Mouse (Mus musculus) midbrain, embryonic 11.5 days (tissue): ENCODE data around the gene Faah. TPM values are rescaled to one million over a fixed set of nuclear protein-coding genes. Genes with fewer than 3 reads are reported as not detected.
A peak's percentile ranks its signal among the peaks of the same experiment; 100 is the strongest.

ENCODE experiments used
- ATAC-seq: fragments of 200-750 bp; cut with Nextera tagmentation; 2 replicates; pipeline ENCODE4 v1.8.0; 2017; ENCODE audit warnings: moderate TSS enrichment, moderate library complexity; ENCODE audit not compliant: low FRiP score
- DNase-seq: peaks from one replicate; pipeline ENCODE4 v3.0.0; 2015; ENCODE audit warnings: low spot score; ENCODE audit errors: missing footprints
- H3K27ac ChIP-seq: fragments of 300-500 bp; sonication (generic); 2 replicates; pipeline ENCODE4 v1.5.1; 2014; ENCODE audit warnings: low read depth, low read length
- H3K27me3 ChIP-seq: fragments of 300-500 bp; sonication (generic); 2 replicates; pipeline ENCODE4 v1.6.1; 2014; ENCODE audit warnings: mild to moderate bottlenecking, low read length, moderate library complexity, mixed read lengths; ENCODE audit not compliant: control insufficient read depth, insufficient read depth
- H3K36me3 ChIP-seq: fragments of 300-500 bp; sonication (generic); 2 replicates; pipeline ENCODE4 v1.6.1; 2014; ENCODE audit warnings: mild to moderate bottlenecking, low read length, moderate library complexity, mixed read lengths; ENCODE audit not compliant: control insufficient read depth, insufficient read depth
- H3K4me1 ChIP-seq: fragments of 300-500 bp; sonication (generic); 2 replicates; pipeline ENCODE4 v1.6.1; 2014; ENCODE audit warnings: low read length; ENCODE audit not compliant: control insufficient read depth, insufficient read depth
- H3K4me2 ChIP-seq: fragments of 300-500 bp; sonication (generic); 2 replicates; pipeline ENCODE4 v1.6.1; 2014; ENCODE audit warnings: mild to moderate bottlenecking, moderate library complexity
- H3K4me3 ChIP-seq: fragments of 300-500 bp; sonication (generic); 2 replicates; pipeline ENCODE4 v1.5.1; 2014; ENCODE audit warnings: low read depth, low read length
- H3K9ac ChIP-seq: fragments of 300-500 bp; sonication (generic); 2 replicates; pipeline ENCODE4 v1.6.1; 2014; ENCODE audit warnings: low read length
- H3K9me3 ChIP-seq: fragments of 300-500 bp; sonication (generic); 2 replicates; pipeline ENCODE4 v1.6.1; 2016; ENCODE audit warnings: low read length; ENCODE audit not compliant: control insufficient read depth
- WGBS: fragments of 180-500 bp; shearing (Covaris S2); extraction: QIAGEN DNeasy Blood & Tissue Kit; methylation state at CpG from one replicate; pipeline ENCODE4 v1.1.7; 2014; 5-methylcytosine and 5-hydroxymethylcytosine counted together
- polyA plus RNA-seq: library from polyadenylated mRNA; unstranded; fragments of >200 nt; fragmentation: Nextera tagmentation; extraction: Ambion mirVana; gene quantifications from 2 replicates; pipeline ENCODE4 v1.2.1, GENCODE M21; 2014

Gene Faah
- polyA plus RNA-seq, 1 experiment from 2014 or later: 1.8 TPM

GRCm38 (mm10) chr4:115987858-115988530 lies 29.7 kb downstream of the Faah start:
- Histone ChIP-seq H3K4me1 (no peaks in the 10 kb centered on the region), H3K9me3 (no peaks in the 10 kb centered on the region), H3K4me2 (no peak overlapping the region), H3K4me3 (no peak overlapping the region), H3K36me3 (no peaks in the 10 kb centered on the region), H3K27ac (no peak overlapping the region), H3K9ac (no peak overlapping the region), H3K27me3 (peaks cover 3% of the 10 kb centered on the region)
- DNase-seq (no peak), ATAC-seq (no peak)
- 79% methylated on average over 5 of the region's 5 CpGs for WGBS

- WGBS: 78% methylated on average over 1 of the region's 1 CpGs
- H3K27me3 ChIP-seq: peaks cover 3% of the 10 kb centered on the region
- H3K4me1 ChIP-seq: no peaks in the 10 kb centered on the region
- no peak overlapping the region for H3K4me2 ChIP-seq
- DNase-seq: no peak
- no peaks in the 10 kb centered on the region for H3K9me3 ChIP-seq
- no peak for ATAC-seq
- H3K27ac ChIP-seq: no peak overlapping the region
- H3K4me3 ChIP-seq: no peak overlapping the region
- H3K36me3 ChIP-seq: no peaks in the 10 kb centered on the region
- no peak overlapping the region for H3K9ac ChIP-seq
Measured at GRCm38 (mm10) chr4:115987436-115987835, 30.3 kb downstream of the Faah start.

DNA sequence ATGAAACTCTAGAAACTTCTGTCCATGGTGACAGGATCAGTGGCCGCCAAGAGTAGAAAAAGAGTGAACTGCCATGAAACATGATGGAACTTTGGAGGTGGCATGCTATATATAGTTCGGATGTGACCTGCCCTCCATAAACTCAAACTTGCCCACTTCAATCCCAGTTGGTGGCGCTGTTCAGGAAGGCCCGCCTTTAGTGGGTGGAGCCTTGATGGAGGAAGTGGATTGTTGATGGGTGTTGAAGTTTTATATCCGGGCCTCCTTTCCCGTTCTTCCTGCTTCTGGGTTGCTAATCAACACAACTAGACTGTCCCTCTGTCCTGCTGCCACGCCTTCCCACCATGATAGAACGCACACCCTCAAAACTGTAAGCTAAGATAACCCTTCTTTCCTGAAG lies 32.8 kb downstream of the Faah start:
- Histone ChIP-seq H3K36me3 (no peaks in the 10 kb centered on the region), H3K4me3 (no peak overlapping the region), H3K4me2 (no peak overlapping the region), H3K4me1 (peaks cover 4% of the 10 kb centered on the region), H3K9ac (no peak overlapping the region), H3K9me3 (no peaks in the 10 kb centered on the region), H3K27me3 (peaks cover 18% of the 10 kb centered on the region), H3K27ac (no peak overlapping the region)
- WGBS: 40% methylated on average over 8 of the region's 8 CpGs
- DNase-seq: peak; percentile 86
- no peak for ATAC-seq

- Histone ChIP-seq H3K27me3 (peaks cover 26% of the 10 kb centered on the region), H3K9me3 (no peaks in the 10 kb centered on the region), H3K9ac (no peak overlapping the region), H3K4me3 (no peak overlapping the region), H3K4me2 (no peak overlapping the region), H3K36me3 (no peaks in the 10 kb centered on the region), H3K27ac (no peak overlapping the region), H3K4me1 (peaks cover 13% of the 10 kb centered on the region)
- peak; percentile 35 for ATAC-seq
- 2% methylated on average over 13 of the region's 13 CpGs for WGBS
- peak; percentile 100 for DNase-seq
Measured at GRCm38 (mm10) chr4:115984111-115984510, 33.6 kb downstream of the Faah start.

GRCm38 (mm10) chr4:115980676-115981075 lies 37.0 kb downstream of the Faah start:
- no peak overlapping the region for H3K4me3 ChIP-seq
- H3K36me3 ChIP-seq: no peaks in the 10 kb centered on the region
- DNase-seq (peak; percentile 98), ATAC-seq (peak; percentile 27; the same call in 1 of the 2 replicates)
- no peak overlapping the region for H3K9ac ChIP-seq
- no peak overlapping the region for H3K4me2 ChIP-seq
- peaks cover 50% of the 10 kb centered on the region for H3K27me3 ChIP-seq
- peaks cover 26% of the 10 kb centered on the region for H3K4me1 ChIP-seq
- WGBS: under 1% methylated on average over 8 of the region's 8 CpGs
- H3K9me3 ChIP-seq: no peaks in the 10 kb centered on the region
- H3K27ac ChIP-seq: no peak overlapping the region

- peak; percentile 40 for ATAC-seq
- H3K27me3 ChIP-seq: peaks cover 55% of the 10 kb centered on the region
- H3K36me3 ChIP-seq: no peaks in the 10 kb centered on the region
- H3K4me3 ChIP-seq: peak overlapping the region; percentile 22
- peaks cover 26% of the 10 kb centered on the region for H3K4me1 ChIP-seq
- no peaks in the 10 kb centered on the region for H3K9me3 ChIP-seq
- H3K27ac ChIP-seq: no peak overlapping the region
- peak; percentile 92 for DNase-seq
- WGBS: under 1% methylated on average over 35 of the region's 39 CpGs
- H3K9ac ChIP-seq: peak overlapping the region; percentile 47
- H3K4me2 ChIP-seq: peak overlapping the region; percentile 57
Measured at GRCm38 (mm10) chr4:115979437-115979836, 38.3 kb downstream of the Faah start.

DNA sequence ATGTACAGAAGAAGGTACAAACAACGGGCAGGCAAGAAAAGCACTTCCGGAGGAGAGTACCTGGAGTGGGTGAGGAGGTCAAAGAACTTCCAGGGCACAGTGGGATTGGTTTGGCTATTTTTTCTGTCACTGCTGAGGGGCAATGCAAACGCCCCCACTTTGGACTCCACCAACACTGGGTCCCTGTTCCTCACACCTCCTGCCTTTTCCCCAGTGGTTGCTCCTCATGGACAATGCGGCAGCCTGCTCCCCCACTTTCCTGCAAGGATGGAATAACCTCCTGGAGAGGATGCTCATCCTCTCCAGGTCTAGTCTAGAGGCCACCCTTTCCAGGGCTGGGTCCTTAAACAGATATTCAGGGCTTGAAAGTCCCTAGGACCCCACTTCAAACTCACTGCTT lies 38.8 kb downstream of the Faah start:
- Histone ChIP-seq H3K27ac (no peak overlapping the region), H3K36me3 (no peaks in the 10 kb centered on the region), H3K9me3 (no peaks in the 10 kb centered on the region), H3K9ac (no peak overlapping the region; the same call in 1 of the 2 replicates), H3K27me3 (peaks cover 55% of the 10 kb centered on the region), H3K4me2 (peak overlapping the region; percentile 57), H3K4me3 (no peak overlapping the region), H3K4me1 (peaks cover 26% of the 10 kb centered on the region)
- DNase-seq: peak; percentile 91
- WGBS: 11% methylated on average over 4 of the region's 4 CpGs
- ATAC-seq: 0 out of 2 replicates have a peak, but pooled peaks have one; percentile 8

- 70% methylated on average over 24 of the region's 24 CpGs for WGBS
- no peak for ATAC-seq
Measured at GRCm38 (mm10) chr4:115972543-115972942, 45.2 kb downstream of the Faah start.

DNA sequence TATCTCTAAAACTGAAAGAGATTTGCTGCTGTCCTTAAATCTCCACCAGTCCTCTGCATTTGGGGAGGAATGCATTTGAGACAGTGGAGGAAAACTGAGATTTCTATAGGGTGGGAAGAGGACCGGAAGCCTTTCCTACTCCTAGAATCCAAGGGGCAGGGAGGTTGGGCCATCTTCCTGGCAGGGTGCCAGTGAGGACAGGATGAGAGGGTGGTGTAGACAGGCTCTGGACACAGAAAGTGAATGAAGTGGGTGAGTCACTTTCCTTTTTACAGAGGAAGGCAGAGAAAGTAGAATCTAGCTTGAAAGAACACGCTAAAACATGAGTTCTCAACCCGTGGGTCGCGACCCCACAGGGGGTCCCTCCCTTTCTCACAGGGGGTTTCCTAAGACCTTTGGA lies 53.3 kb downstream of the Faah start:
- no peaks in the 10 kb centered on the region for H3K9me3 ChIP-seq
- no peaks in the 10 kb centered on the region for H3K36me3 ChIP-seq
- no peak overlapping the region for H3K4me3 ChIP-seq
- no peak overlapping the region for H3K9ac ChIP-seq
- H3K4me1 ChIP-seq: peaks cover 46% of the 10 kb centered on the region
- H3K27me3 ChIP-seq: peaks cover 45% of the 10 kb centered on the region
- no peak overlapping the region for H3K4me2 ChIP-seq
- ATAC-seq (no peak), DNase-seq (peak; percentile 89)
- H3K27ac ChIP-seq: no peak overlapping the region
- WGBS: 3% methylated on average over 5 of the region's 5 CpGs

More at GRCm38 (mm10) chr4:115972543-115972942, 45.2 kb downstream of the Faah start:
- Histone ChIP-seq H3K4me1 (peaks cover 7% of the 10 kb centered on the region; the same call in 1 of the 2 replicates), H3K9me3 (no peaks in the 10 kb centered on the region), H3K36me3 (no peaks in the 10 kb centered on the region), H3K4me3 (no peak overlapping the region), H3K4me2 (no peak overlapping the region), H3K27ac (no peak overlapping the region), H3K27me3 (peaks cover 31% of the 10 kb centered on the region), H3K9ac (no peak overlapping the region)
- no peak for DNase-seq
